Mouse (Mus musculus) B cell, adult 67 days (primary cell): ENCODE data around the gene Gm28168. TPM values are rescaled to one million over a fixed set of nuclear protein-coding genes. Genes with fewer than 3 reads are reported as not detected.

Experiments
- total RNA-seq, 2 experiments: library from RNA; stranded (reverse); gene quantifications; 4 replicates each; pipeline ENCODE4 v1.2.4; 2023

Gene Gm28168
- not detected for total RNA-seq

DNA sequence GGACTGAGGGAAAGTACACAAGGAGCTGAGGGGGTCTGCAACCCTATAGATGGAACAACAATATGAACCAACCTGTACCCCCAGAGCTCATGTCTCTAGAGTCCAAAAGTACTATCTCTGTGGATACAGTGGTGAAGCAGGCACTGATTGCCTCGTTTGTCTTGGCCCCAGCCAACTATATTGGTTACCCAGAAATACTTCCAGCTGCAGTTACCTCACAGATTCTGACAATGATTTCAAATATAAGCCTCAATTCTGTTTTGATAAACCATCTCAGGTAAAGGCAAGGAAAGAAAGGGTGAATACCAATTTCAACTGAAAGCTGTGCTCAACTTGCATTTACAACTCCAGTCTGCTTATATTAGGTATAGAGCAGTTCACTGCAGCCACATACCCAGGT is at the start of gene Gm28168:
Gene Gm28168 (plus strand): TSS at position 301 of the 400 bp plus-strand sequence.

DNA sequence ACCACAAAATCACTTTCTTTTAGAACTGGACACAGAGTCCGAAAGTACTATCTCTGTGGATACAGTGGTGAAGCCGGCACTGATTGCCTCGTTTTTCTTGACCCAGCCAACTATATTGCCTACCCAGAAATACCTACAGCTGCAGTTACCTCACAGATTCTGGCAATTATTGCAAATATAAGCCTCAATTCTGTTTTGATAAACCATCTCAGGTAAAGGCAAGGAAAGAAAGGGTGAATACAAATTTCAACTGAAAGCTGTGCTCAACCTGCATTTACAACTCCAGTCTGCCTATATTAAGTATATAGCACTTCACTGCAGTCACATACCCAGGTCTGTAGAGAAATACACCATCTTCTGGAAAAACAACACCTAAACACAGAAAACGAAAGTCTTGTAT is 37.8 kb downstream of the Gm28168 start, which contains the start of gene Gm7145:
Gene Gm7145 (plus strand): TSS at position 301 of the 400 bp plus-strand sequence.

Other genes with a start within 250 kb of the Gm28168 start
- gene Gm28363, start 230.9 kb upstream of the Gm28168 start, total RNA-seq: not detected
- not detected for gene B020011L13Rik, start 146.9 kb upstream of the Gm28168 start, total RNA-seq
- not detected for gene Gm28360, start 97.9 kb upstream of the Gm28168 start, total RNA-seq
- gene Gm7145, start 37.9 kb downstream of the Gm28168 start, total RNA-seq: not detected
- gene Gm29106, start 248.5 kb downstream of the Gm28168 start, total RNA-seq: not detected